Mouse (Mus musculus) embryonic facial prominence, embryonic 11.5 days (tissue): ENCODE data around the gene Hist2h2ac. TPM values are rescaled to one million over a fixed set of nuclear protein-coding genes. Genes with fewer than 3 reads are reported as not detected.
A peak's percentile ranks its signal among the peaks of the same experiment; 100 is the strongest.

Source experiments
- ATAC-seq: fragments of 200-750 bp; cut with Nextera tagmentation; replicated peaks from 2 replicates; pipeline ENCODE4 v1.8.0; 2017; ENCODE audit warnings: low read depth; ENCODE audit not compliant: insufficient number of reproducible peaks, low FRiP score, low TSS enrichment
- DNase-seq: peaks from one replicate; pipeline ENCODE4 v3.0.0-alpha.2; 2015; ENCODE audit warnings: low spot score
- H3K27ac ChIP-seq: fragments of 300-500 bp; sonication (generic); replicated peaks from 2 replicates; pipeline ENCODE4 v1.5.1; 2014; ENCODE audit warnings: mild to moderate bottlenecking, low read depth, low read length, control low read depth
- H3K27me3 ChIP-seq: fragments of 300-500 bp; sonication (generic); 2 replicates; pipeline ENCODE4 v1.6.1; 2014; ENCODE audit warnings: mild to moderate bottlenecking, low read length, moderate library complexity, mixed read lengths; ENCODE audit not compliant: control insufficient read depth, insufficient read depth
- H3K36me3 ChIP-seq: fragments of 300-500 bp; sonication (generic); replicated peaks from 2 replicates; pipeline ENCODE4 v1.6.1; 2014; ENCODE audit warnings: low read depth, mild to moderate bottlenecking, low read length, moderate library complexity, mixed read lengths; ENCODE audit not compliant: control insufficient read depth, insufficient read depth
- H3K4me1 ChIP-seq: fragments of 300-500 bp; sonication (generic); 2 replicates; pipeline ENCODE4 v1.6.1; 2014; ENCODE audit warnings: low read length, mixed read lengths; ENCODE audit not compliant: control insufficient read depth, insufficient read depth
- H3K4me2 ChIP-seq: fragments of 300-500 bp; sonication (generic); 2 replicates; pipeline ENCODE4 v1.6.1; 2014; ENCODE audit warnings: low read depth, mild to moderate bottlenecking, control low read depth, low read length, moderate library complexity
- H3K4me3 ChIP-seq: fragments of 300-500 bp; sonication (generic); 2 replicates; pipeline ENCODE4 v1.5.1; 2014; ENCODE audit warnings: low read depth, low read length, control low read depth
- H3K9ac ChIP-seq: fragments of 300-500 bp; sonication (generic); replicated peaks from 2 replicates; pipeline ENCODE4 v1.6.1; 2014; ENCODE audit warnings: mild to moderate bottlenecking, control low read depth, low read length
- H3K9me3 ChIP-seq: fragments of 300-500 bp; sonication (generic); replicated peaks from 2 replicates; pipeline ENCODE4 v1.6.1; 2016; ENCODE audit warnings: mild to moderate bottlenecking, low read length, inconsistent platforms, mixed read lengths; ENCODE audit not compliant: control insufficient read depth
- whole genome bisulfite sequencing: fragments of 180-500 bp; shearing (Covaris S2); extraction: QIAGEN DNeasy Blood & Tissue Kit; methylation state at CpG from one replicate; pipeline ENCODE4 v1.1.7; 2014; 5-methylcytosine and 5-hydroxymethylcytosine counted together
- polyA plus RNA-seq: library from polyadenylated mRNA; unstranded; fragments of >200 nt; fragmentation: Nextera tagmentation; extraction: Ambion mirVana; gene quantifications from 2 replicates; pipeline ENCODE4 v1.2.1, GENCODE M21; 2014

Gene Hist2h2ac
- polyA plus RNA-seq, 1 experiment from 2014 or later = 15.5 TPM

- WGBS = 80% methylated on average over 7 of the region's 7 CpGs
- no peaks in the 10 kb centered on the region for H3K36me3 ChIP-seq
- peak overlapping the region; percentile 58 for H3K4me2 ChIP-seq
- H3K27me3 ChIP-seq = no peaks in the 10 kb centered on the region
- peak overlapping the region; percentile 75 for H3K9ac ChIP-seq
- ATAC-seq (no peak), DNase-seq (no peak)
- H3K9me3 ChIP-seq = no peaks in the 10 kb centered on the region
- no peaks in the 10 kb centered on the region; the same call in 1 of the 2 replicates for H3K4me1 ChIP-seq
- H3K4me3 ChIP-seq = no peak overlapping the region
- H3K27ac ChIP-seq = peak overlapping the region; percentile 98
These were observed 43.8 kb upstream of the Hist2h2ac start for GRCm38 (mm10) chr3:96264404-96264949.

GRCm38 (mm10) chr3:96263558-96264403 lies 43.1 kb upstream of the Hist2h2ac start:
- peak overlapping the region; percentile 58 for H3K4me2 ChIP-seq
- WGBS = 8% methylated on average over 27 of the region's 27 CpGs
- H3K27ac ChIP-seq = peak overlapping the region; percentile 98
- DNase-seq (peak; percentile 65), ATAC-seq (no peak)
- peak overlapping the region; percentile 55 for H3K4me3 ChIP-seq
- no peaks in the 10 kb centered on the region for H3K36me3 ChIP-seq
- H3K9me3 ChIP-seq = no peaks in the 10 kb centered on the region
- no peaks in the 10 kb centered on the region; the same call in 1 of the 2 replicates for H3K4me1 ChIP-seq
- H3K27me3 ChIP-seq = no peaks in the 10 kb centered on the region
- peak overlapping the region; percentile 75 for H3K9ac ChIP-seq

GRCm38 (mm10) chr3:96262979-96263550 lies 42.4 kb upstream of the Hist2h2ac start, which contains the start of gene Hist2h4:
Gene Hist2h4 (minus strand): TSS chr3:96263311.
- Histone ChIP-seq H3K4me2 (peak within 1 kb of the TSS; percentile 89), H3K36me3 (no peaks in the 10 kb centered on the region), H3K4me3 (peak within 1 kb of the TSS; percentile 55), H3K27me3 (no peaks in the 10 kb centered on the region), H3K4me1 (no peaks in the 10 kb centered on the region; the same call in 1 of the 2 replicates), H3K9me3 (no peaks in the 10 kb centered on the region), H3K9ac (peak within 1 kb of the TSS; percentile 80), H3K27ac (peak within 1 kb of the TSS; percentile 98)
- 1% methylated on average over 40 of the region's 40 CpGs for WGBS
- ATAC-seq (peak; percentile 84), DNase-seq (peak; percentile 98)

GRCm38 (mm10) chr3:96262216-96262875 lies 41.7 kb upstream of the Hist2h2ac start:
- WGBS = under 1% methylated on average over 19 of the region's 19 CpGs
- peak; percentile 77 for ATAC-seq
- H3K4me1 ChIP-seq = no peaks in the 10 kb centered on the region; the same call in 1 of the 2 replicates

DNA sequence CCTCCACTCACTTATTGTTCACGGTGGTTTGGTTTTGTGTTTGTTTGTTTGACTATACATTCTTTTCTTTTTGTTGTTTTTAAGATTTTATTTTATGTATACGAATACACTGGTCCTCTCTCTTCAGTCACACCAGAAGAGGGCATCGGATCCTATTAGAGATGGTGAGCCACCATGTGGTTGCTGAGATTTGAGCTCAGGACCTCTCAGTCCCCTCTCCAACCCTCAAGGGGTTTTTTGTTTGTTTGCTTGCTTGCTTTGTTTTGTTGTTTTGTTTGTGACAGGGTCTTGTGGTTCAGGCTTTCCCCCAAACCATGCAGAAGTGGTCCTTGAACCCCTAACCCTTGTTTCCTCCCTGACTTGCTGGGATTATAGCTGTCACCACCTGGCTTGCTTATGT lies 40.9 kb upstream of the Hist2h2ac start:
- DNase-seq = no peak

More at GRCm38 (mm10) chr3:96262216-96262875, 41.7 kb upstream of the Hist2h2ac start:
- Histone ChIP-seq H3K9ac (peak overlapping the region; percentile 80), H3K9me3 (no peaks in the 10 kb centered on the region), H3K27ac (peak overlapping the region; percentile 98), H3K36me3 (no peaks in the 10 kb centered on the region), H3K4me2 (peak overlapping the region; percentile 89), H3K27me3 (no peaks in the 10 kb centered on the region), H3K4me3 (peak overlapping the region; percentile 55)
- peak; percentile 82 for DNase-seq

GRCm38 (mm10) chr3:96260220-96260619 lies 39.5 kb upstream of the Hist2h2ac start:
- Histone ChIP-seq H3K27me3 (no peaks in the 10 kb centered on the region), H3K9me3 (no peaks in the 10 kb centered on the region), H3K4me3 (no peak overlapping the region), H3K4me1 (no peaks in the 10 kb centered on the region; the same call in 1 of the 2 replicates), H3K27ac (no peak overlapping the region), H3K36me3 (no peaks in the 10 kb centered on the region), H3K4me2 (no peak overlapping the region), H3K9ac (no peak overlapping the region)
- WGBS = 84% methylated on average over 5 of the region's 5 CpGs
- no peak for ATAC-seq
- DNase-seq = no peak

More for the DNA sequence above, 40.9 kb upstream of the Hist2h2ac start:
- no peak for ATAC-seq
- Histone ChIP-seq H3K4me2 (peak overlapping the region; percentile 89), H3K27ac (peak overlapping the region; percentile 98), H3K4me3 (no peak overlapping the region; the same call in 1 of the 2 replicates), H3K27me3 (no peaks in the 10 kb centered on the region), H3K9ac (peak overlapping the region; percentile 80), H3K9me3 (no peaks in the 10 kb centered on the region), H3K36me3 (no peaks in the 10 kb centered on the region), H3K4me1 (no peaks in the 10 kb centered on the region; the same call in 1 of the 2 replicates)
- WGBS = 45% methylated on average over 3 of the region's 3 CpGs

- H3K4me2 ChIP-seq = no peak overlapping the region
- H3K9ac ChIP-seq = no peak overlapping the region
- no peak for ATAC-seq
- no peaks in the 10 kb centered on the region for H3K9me3 ChIP-seq
- H3K27ac ChIP-seq = no peak overlapping the region
- 76% methylated on average over 3 of the region's 3 CpGs for whole genome bisulfite sequencing
- DNase-seq = no peak
- no peaks in the 10 kb centered on the region for H3K4me1 ChIP-seq
- no peaks in the 10 kb centered on the region for H3K36me3 ChIP-seq
- H3K27me3 ChIP-seq = no peaks in the 10 kb centered on the region
- no peak overlapping the region for H3K4me3 ChIP-seq
These were observed 36.5 kb upstream of the Hist2h2ac start for GRCm38 (mm10) chr3:96257190-96257589.
